Mouse (Mus musculus) limb, embryonic 15.5 days (tissue): ENCODE data around the gene Mfn1. TPM values are rescaled to one million over a fixed set of nuclear protein-coding genes. Genes with fewer than 3 reads are reported as not detected.

ENCODE experiments used
- ATAC-seq: fragments of 200-750 bp; cut with Nextera tagmentation; 2 replicates; pipeline ENCODE4 v1.8.0; 2017; ENCODE audit warnings: low read depth, moderate TSS enrichment; ENCODE audit not compliant: insufficient number of reproducible peaks, low FRiP score, low TSS enrichment
- H3K27ac ChIP-seq: fragments of 300-500 bp; sonication (generic); 2 replicates; pipeline ENCODE4 v1.5.1; 2015; ENCODE audit warnings: moderate library complexity, mild to moderate bottlenecking, inconsistent platforms
- H3K27me3 ChIP-seq: fragments of 300-500 bp; sonication (generic); 2 replicates; pipeline ENCODE4 v1.6.1; 2015; ENCODE audit warnings: inconsistent platforms
- H3K36me3 ChIP-seq: fragments of 300-500 bp; sonication (generic); 2 replicates; pipeline ENCODE4 v1.6.1; 2015; ENCODE audit warnings: inconsistent platforms
- H3K4me1 ChIP-seq: fragments of 300-500 bp; sonication (generic); 2 replicates; pipeline ENCODE4 v1.6.1; 2015; ENCODE audit warnings: inconsistent platforms
- H3K4me2 ChIP-seq: fragments of 300-500 bp; sonication (generic); 2 replicates; pipeline ENCODE4 v1.6.1; 2015; ENCODE audit warnings: mild to moderate bottlenecking, inconsistent platforms
- H3K4me3 ChIP-seq: fragments of 300-500 bp; sonication (generic); 2 replicates; pipeline ENCODE4 v1.5.1; 2015; ENCODE audit warnings: mild to moderate bottlenecking, inconsistent platforms
- H3K9ac ChIP-seq: fragments of 300-500 bp; sonication (generic); 2 replicates; pipeline ENCODE4 v1.6.1; 2015; ENCODE audit warnings: inconsistent platforms
- H3K9me3 ChIP-seq: fragments of 300-500 bp; sonication (generic); 2 replicates; pipeline ENCODE4 v1.6.1; 2016; ENCODE audit warnings: inconsistent platforms
- WGBS: fragments of 180-500 bp; shearing (Covaris S2); methylation state at CpG from one replicate; pipeline ENCODE4 v1.1.7; 2015; 5-methylcytosine and 5-hydroxymethylcytosine counted together
- polyA plus RNA-seq: library from polyadenylated mRNA; unstranded; fragments of >200 nt; fragmentation: Nextera tagmentation; extraction: Ambion mirVana; gene quantifications from 2 replicates; pipeline ENCODE4 v1.2.1, GENCODE M21; 2015

The Mfn1 gene
- polyA plus RNA-seq, 1 experiment from 2014 or later, result 29.1 TPM

DNA sequence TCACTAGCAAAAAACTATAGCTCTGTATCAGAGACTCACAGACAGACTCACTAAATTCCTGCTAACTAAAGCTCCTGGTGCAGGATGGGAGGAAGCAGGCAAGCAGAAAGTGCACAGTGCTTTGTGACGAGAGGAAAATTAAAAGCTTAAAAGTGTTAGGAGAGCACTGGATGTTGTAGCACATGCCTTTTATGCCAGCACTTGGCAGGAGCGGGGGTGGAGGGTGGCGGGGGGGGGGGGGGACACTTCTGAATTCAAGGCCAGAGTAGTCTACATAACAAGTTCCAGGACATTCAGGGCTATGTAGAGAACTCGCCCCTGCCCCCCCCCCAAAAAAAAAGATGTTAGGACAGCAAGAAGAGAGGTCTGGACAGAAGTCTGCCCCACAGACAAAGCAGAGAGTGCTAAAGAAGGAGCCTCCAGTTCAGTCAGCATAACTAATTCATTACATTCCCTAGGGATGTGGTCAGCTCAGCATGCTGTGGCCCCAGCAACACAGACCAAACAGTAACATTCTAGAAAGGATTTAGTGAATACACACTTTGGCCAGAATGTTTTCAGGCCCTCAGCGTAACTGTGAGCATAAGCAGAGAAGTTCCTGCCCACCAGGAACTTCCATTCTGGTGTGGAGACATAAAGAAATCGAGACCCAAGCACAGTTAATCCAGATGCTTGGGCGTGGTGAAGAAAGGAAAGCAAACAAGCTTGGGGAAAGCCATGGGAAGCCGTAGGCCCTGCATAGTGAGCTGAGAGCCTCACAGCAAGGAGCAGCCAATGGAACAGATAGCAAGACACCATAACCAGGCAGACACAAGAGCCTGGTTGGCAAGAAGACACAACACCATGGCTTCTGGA, 33.2 kb upstream of the Mfn1 start:
- H3K9ac ChIP-seq, result no peak overlapping the region
- 50% methylated on average over 8 of the region's 8 CpGs for WGBS
- H3K4me2 ChIP-seq, result no peak overlapping the region
- no peak overlapping the region for H3K27ac ChIP-seq
- H3K9me3 ChIP-seq, result no peaks in the 10 kb centered on the region
- no peaks in the 10 kb centered on the region for H3K36me3 ChIP-seq
- no peak for ATAC-seq
- H3K4me3 ChIP-seq, result no peak overlapping the region
- no peaks in the 10 kb centered on the region for H3K27me3 ChIP-seq
- H3K4me1 ChIP-seq, result no peaks in the 10 kb centered on the region

- Histone ChIP-seq H3K27ac (no peak overlapping the region), H3K27me3 (no peaks in the 10 kb centered on the region), H3K4me2 (no peak overlapping the region), H3K36me3 (no peaks in the 10 kb centered on the region), H3K9ac (no peak overlapping the region), H3K4me1 (no peaks in the 10 kb centered on the region), H3K4me3 (no peak overlapping the region), H3K9me3 (no peaks in the 10 kb centered on the region)
- no peak for ATAC-seq
- WGBS, result 92% methylated on average over 1 of the region's 1 CpGs
Observed at GRCm38 (mm10) chr3:32496711-32497070, 32.6 kb upstream of the Mfn1 start.

DNA sequence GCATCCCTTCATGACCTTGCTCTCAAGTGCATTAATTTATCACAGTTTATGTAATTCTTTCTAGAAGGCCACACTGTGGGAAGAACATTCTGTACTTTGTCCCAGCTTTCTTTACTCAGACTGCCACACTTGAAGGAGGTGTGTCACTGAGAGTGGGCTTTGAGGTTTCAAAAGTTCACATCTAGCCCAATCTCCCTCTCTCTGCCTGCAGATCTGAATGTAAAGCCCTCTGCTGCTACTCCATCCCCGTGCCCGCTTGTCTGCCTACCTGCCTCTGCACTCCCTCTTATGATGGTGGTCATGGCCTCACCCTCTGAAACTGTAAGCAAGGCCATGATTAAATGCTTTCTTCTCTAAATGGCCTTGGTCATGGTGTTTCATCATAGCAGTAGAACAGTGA, 28.9 kb upstream of the Mfn1 start:
- Histone ChIP-seq H3K9me3 (no peaks in the 10 kb centered on the region), H3K27ac (no peak overlapping the region), H3K27me3 (no peaks in the 10 kb centered on the region), H3K4me3 (no peak overlapping the region), H3K9ac (no peak overlapping the region), H3K36me3 (no peaks in the 10 kb centered on the region), H3K4me2 (no peak overlapping the region), H3K4me1 (no peaks in the 10 kb centered on the region)
- 93% methylated on average over 2 of the region's 2 CpGs for WGBS
- no peak for ATAC-seq

GRCm38 (mm10) chr3:32505841-32506240, 23.4 kb upstream of the Mfn1 start:
- Histone ChIP-seq H3K4me2 (no peak overlapping the region), H3K27me3 (no peaks in the 10 kb centered on the region), H3K27ac (no peak overlapping the region), H3K4me3 (no peak overlapping the region), H3K36me3 (no peaks in the 10 kb centered on the region), H3K4me1 (peaks cover 3% of the 10 kb centered on the region; the same call in 1 of the 2 replicates), H3K9ac (no peak overlapping the region), H3K9me3 (no peaks in the 10 kb centered on the region)
- no peak for ATAC-seq
- 65% methylated on average over 3 of the region's 3 CpGs for WGBS

DNA sequence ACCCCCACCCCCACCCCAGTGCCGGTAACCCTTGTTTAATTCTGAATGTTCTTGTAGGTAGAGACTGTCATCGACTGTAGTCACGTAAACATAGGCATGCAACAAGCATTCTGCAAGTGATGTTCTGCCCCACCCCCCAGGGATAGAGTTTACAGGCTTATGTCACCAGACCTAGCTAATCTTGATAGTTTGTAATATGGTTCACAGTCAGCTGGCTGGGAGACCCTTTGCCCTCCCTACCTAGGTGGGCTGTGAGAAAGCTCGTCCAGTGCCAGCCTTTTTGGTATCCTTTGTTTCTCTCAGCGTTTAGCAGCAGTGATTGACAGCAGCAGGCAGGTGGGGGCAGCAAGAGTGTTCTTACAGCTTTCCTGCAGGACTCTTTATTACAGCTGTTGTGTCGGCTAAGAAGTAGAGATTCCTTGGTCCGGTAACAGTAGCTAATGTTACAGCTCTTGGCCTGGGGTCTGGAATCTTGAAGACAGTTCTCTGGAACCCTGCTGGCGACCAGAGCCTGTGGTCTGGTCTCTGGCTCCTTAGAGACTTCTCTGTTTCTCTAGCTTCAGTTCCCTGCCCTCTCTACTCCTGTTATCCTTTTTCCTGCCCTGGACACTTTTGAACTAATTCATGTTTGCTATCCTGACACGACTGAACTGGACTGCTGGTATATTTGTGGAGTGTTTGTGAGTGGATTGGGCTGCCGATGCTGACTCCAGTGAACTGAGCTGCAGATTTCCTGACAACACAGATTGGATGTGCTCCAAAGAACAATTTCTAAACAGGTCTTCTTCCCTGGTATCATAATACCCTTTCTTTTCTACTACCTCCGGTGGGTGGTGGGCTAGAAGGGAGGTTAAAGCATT, 22.7 kb upstream of the Mfn1 start:
- no peaks in the 10 kb centered on the region for H3K36me3 ChIP-seq
- H3K4me2 ChIP-seq, result no peak overlapping the region
- H3K4me3 ChIP-seq, result no peak overlapping the region
- no peaks in the 10 kb centered on the region for H3K27me3 ChIP-seq
- H3K9me3 ChIP-seq, result no peaks in the 10 kb centered on the region
- no peak overlapping the region for H3K9ac ChIP-seq
- no peak for ATAC-seq
- peaks cover 8% of the 10 kb centered on the region for H3K4me1 ChIP-seq
- whole genome bisulfite sequencing, result 47% methylated on average over 11 of the region's 11 CpGs
- no peak overlapping the region for H3K27ac ChIP-seq

GRCm38 (mm10) chr3:32508666-32509324, 20.5 kb upstream of the Mfn1 start:
- Histone ChIP-seq H3K36me3 (peaks cover 3% of the 10 kb centered on the region; the same call in 1 of the 2 replicates), H3K9ac (no peak overlapping the region), H3K27ac (no peak overlapping the region), H3K4me3 (no peak overlapping the region), H3K9me3 (no peaks in the 10 kb centered on the region), H3K27me3 (no peaks in the 10 kb centered on the region), H3K4me1 (peaks cover 13% of the 10 kb centered on the region), H3K4me2 (peak overlapping the region; percentile 29)
- ATAC-seq, result no peak
- 3% methylated on average over 17 of the region's 17 CpGs for WGBS

- Histone ChIP-seq H3K9me3 (no peaks in the 10 kb centered on the region), H3K9ac (peak within 1 kb of the TSS; percentile 93), H3K4me3 (peak within 1 kb of the TSS; percentile 95), H3K36me3 (peaks cover 6% of the 10 kb centered on the region; the same call in 1 of the 2 replicates), H3K4me2 (peak within 1 kb of the TSS; percentile 79), H3K27ac (peak within 1 kb of the TSS; percentile 86), H3K27me3 (no peaks in the 10 kb centered on the region), H3K4me1 (peaks cover 13% of the 10 kb centered on the region)
- peak; percentile 13 for ATAC-seq
- WGBS, result 10% methylated on average over 24 of the region's 24 CpGs
Observed at GRCm38 (mm10) chr3:32509496-32510374, 19.5 kb upstream of the Mfn1 start, which contains the start of gene Zfp639. Zfp639 (plus strand) TSS chr3:32510259.

DNA sequence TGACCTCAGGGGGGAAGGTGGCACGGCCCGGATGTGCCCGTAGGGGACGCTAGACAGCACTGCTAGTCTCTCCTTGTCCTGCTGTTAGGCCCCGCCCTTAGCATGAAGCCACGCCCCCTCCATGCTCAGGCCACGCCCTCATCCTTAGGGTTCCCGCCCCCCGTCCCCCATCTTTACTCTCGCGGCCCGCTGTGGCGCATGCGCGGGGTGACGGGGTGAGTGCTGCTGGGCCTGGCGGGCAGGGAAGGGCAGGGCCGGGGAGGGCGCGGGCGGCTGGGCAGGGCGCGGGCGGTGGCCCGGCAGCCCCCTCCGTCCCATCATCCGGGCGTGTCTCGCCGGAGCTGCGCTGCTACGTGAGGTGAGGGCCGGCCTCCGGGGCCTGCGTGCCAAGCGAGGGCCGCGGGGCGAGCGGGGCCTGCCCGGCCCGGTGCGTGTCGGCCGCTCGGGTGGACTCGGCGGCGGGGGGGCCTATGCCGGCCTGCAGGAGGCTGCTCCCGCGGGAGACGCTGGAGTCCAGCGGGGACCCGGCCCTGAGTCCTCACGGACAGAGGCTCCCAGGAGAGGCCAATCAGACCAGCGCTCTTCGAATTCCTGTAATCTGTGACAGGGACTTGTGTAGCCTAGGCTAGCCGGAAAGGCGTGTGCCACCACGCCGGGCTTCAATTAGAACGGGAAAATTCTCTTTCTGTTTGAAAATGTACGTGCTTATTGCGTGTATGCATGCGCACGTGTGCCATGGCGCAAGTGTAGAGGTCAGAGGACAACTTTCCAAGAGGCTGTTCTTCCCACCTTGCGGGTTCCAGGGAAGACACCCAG, 18.7 kb upstream of the Mfn1 start:
- H3K27ac ChIP-seq, result peak overlapping the region; percentile 86
- no peaks in the 10 kb centered on the region for H3K9me3 ChIP-seq
- H3K27me3 ChIP-seq, result no peaks in the 10 kb centered on the region
- H3K4me2 ChIP-seq, result peak overlapping the region; percentile 79
- WGBS, result under 1% methylated on average over 56 of the region's 69 CpGs
- ATAC-seq, result peak; percentile 92
- H3K36me3 ChIP-seq, result peaks cover 11% of the 10 kb centered on the region; the same call in 1 of the 2 replicates
- peak overlapping the region; percentile 95 for H3K4me3 ChIP-seq
- peaks cover 13% of the 10 kb centered on the region for H3K4me1 ChIP-seq
- H3K9ac ChIP-seq, result peak overlapping the region; percentile 93

DNA sequence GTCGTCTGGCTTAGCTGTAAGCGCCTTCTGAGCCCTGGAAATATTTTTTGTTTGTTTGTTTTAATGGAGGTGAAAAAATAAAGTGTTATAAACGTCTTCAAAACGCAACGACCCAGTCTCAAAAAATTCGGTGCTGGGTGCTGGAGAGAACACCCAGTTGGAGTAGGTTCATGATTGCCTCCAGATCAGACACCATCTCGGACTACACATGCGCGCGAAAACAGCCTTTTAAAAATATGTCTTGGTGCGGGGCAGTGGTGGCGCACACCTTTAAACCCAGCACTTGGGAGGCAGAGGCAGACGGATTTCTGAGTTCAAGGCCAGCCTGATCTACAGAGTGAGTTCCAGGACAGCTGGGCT, 18.1 kb upstream of the Mfn1 start:
- peak overlapping the region; percentile 93 for H3K9ac ChIP-seq
- H3K4me1 ChIP-seq, result peaks cover 13% of the 10 kb centered on the region
- H3K27ac ChIP-seq, result peak overlapping the region; percentile 86; the same call in 1 of the 2 replicates
- H3K9me3 ChIP-seq, result no peaks in the 10 kb centered on the region
- H3K4me3 ChIP-seq, result peak overlapping the region; percentile 95
- WGBS, result 4% methylated on average over 13 of the region's 13 CpGs
- no peak for ATAC-seq
- H3K27me3 ChIP-seq, result no peaks in the 10 kb centered on the region
- peak overlapping the region; percentile 79 for H3K4me2 ChIP-seq
- peaks cover 17% of the 10 kb centered on the region for H3K36me3 ChIP-seq

GRCm38 (mm10) chr3:32512686-32513284, 16.5 kb upstream of the Mfn1 start:
- Histone ChIP-seq H3K9me3 (no peaks in the 10 kb centered on the region), H3K27me3 (no peaks in the 10 kb centered on the region), H3K4me1 (peaks cover 13% of the 10 kb centered on the region), H3K27ac (no peak overlapping the region), H3K9ac (no peak overlapping the region), H3K36me3 (peaks cover 33% of the 10 kb centered on the region), H3K4me3 (no peak overlapping the region), H3K4me2 (no peak overlapping the region)
- ATAC-seq, result no peak
- WGBS, result 90% methylated on average over 7 of the region's 7 CpGs
